8 mouse cellular contexts compared by ENCODE assay signal in the genomic region with DNA sequence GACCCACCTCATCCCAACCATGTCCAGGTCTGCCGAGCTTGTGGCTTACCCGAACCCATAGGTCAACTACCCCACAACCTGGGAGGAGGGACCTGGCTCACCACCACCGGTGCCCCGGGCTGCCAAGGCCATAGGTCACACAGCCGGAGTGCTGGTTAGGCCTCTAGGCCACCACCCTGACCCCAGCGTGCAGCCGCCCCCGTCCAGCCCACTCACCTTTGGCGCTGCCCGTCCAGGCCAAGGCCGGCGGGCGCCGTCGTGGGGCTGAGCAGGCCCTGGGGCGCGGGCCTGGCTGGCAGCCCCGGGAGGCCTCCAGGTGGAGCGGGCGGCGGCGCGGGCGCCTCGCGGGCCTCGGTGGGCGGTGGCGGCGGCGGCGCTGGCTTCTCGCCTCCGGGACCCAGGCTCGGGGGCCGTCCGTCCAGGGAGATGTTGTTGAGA. TPM values are rescaled to one million over a fixed set of nuclear protein-coding genes. Genes with fewer than 3 reads are reported as not detected.
DNase-seq lines count a peak whose midpoint lies in the region; ATAC-seq and TF ChIP-seq lines count a peak whose summit lies in the region.

No protein-coding gene starts in this region.

- peaks cover 6 to 21% of the 10 kb centered on the region in 2 experiments for H3K4me1 ChIP-seq in MEL (ENCODE audit: control insufficient read depth in 1 of 2, insufficient read depth in 2 of 2, low read length in 2 of 2)
- peaks cover 10% of the 10 kb centered on the region for H3K4me1 ChIP-seq in embryonic facial prominence, embryonic 14.5 days (ENCODE audit: control insufficient read depth, insufficient read depth, low read length)
- peaks cover 30% of the 10 kb centered on the region for H3K4me1 ChIP-seq in intestine, embryonic 16.5 days (ENCODE audit: control insufficient read depth, insufficient read depth, low read length)
- peaks cover 14% of the 10 kb centered on the region for H3K4me1 ChIP-seq in midbrain, embryonic 11.5 days (ENCODE audit: control insufficient read depth, insufficient read depth, low read length)

- no peak for TF ChIP-seq CTCF in MEL (IDR thresholded peaks at IDR 0.05 in 2 of 3, conservative IDR thresholded peaks at IDR 0.05 in 1 of 3; ENCODE audit: control insufficient read depth in 1 of 3, insufficient read depth in 1 of 3, low read depth in 2 of 3, low read length in 3 of 3, poor library complexity in 1 of 3, severe bottlenecking in 1 of 3)

- no peak for TF ChIP-seq POLR2A in MEL (IDR thresholded peaks at IDR 0.05; ENCODE audit: control insufficient read depth in 1 of 2, insufficient read depth in 1 of 2, low read depth in 1 of 2, low read length in 2 of 2, poor library complexity in 1 of 2)

- peaks cover 8% of the 10 kb centered on the region for H3K79me2 ChIP-seq in MEL (ENCODE audit: control insufficient read depth, insufficient read depth, low read length, poor library complexity)

- TF ChIP-seq EP300 in MEL (IDR thresholded peaks at IDR 0.05; ENCODE audit: low read depth in 1 of 2, low read length in 2 of 2) = no peak

- H3K4me2 ChIP-seq in embryonic facial prominence, embryonic 14.5 days (ENCODE audit: low read depth, low read length) = peak overlapping the region; percentile 96
- H3K4me2 ChIP-seq in intestine, embryonic 16.5 days (ENCODE audit: low read depth, low read length) = peak overlapping the region; percentile 91
- peak overlapping the region; percentile 95 for H3K4me2 ChIP-seq in midbrain, embryonic 11.5 days

- ATAC-seq in embryonic facial prominence, embryonic 14.5 days (ENCODE audit: low read depth) = peak; percentile 34
- peak; percentile 18 for ATAC-seq in intestine, embryonic 16.5 days
- peak; percentile 60 for ATAC-seq in midbrain, embryonic 11.5 days (ENCODE audit: low FRiP score)
- no peak for ATAC-seq in activated CD4-positive, CD25-positive, alpha-beta regulatory T cell, adult 4 months

- no peaks in the 10 kb centered on the region for H3K27me3 ChIP-seq in MEL (ENCODE audit: control insufficient read depth in 1 of 2, insufficient read depth in 2 of 2, low read length in 2 of 2)
- H3K27me3 ChIP-seq in embryonic facial prominence, embryonic 14.5 days (replicated peaks; ENCODE audit: control insufficient read depth, insufficient read depth, low read length) = no peaks in the 10 kb centered on the region; the same call in 1 of the 2 replicates
- no peaks in the 10 kb centered on the region for H3K27me3 ChIP-seq in intestine, embryonic 16.5 days (replicated peaks; ENCODE audit: control insufficient read depth, insufficient read depth, low read length)
- H3K27me3 ChIP-seq in midbrain, embryonic 11.5 days (ENCODE audit: control insufficient read depth, insufficient read depth, low read length) = no peaks in the 10 kb centered on the region

- peak; percentile 49 for DNase-seq in layer of hippocampus, adult 9-11 months
- no peak for DNase-seq in layer of hippocampus, adult 8-10 months (ENCODE audit: low spot score in 2 of 2)
- peak; percentile 34 for DNase-seq in MEL (ENCODE audit: low read depth, low spot score)
- no peak for DNase-seq in embryonic facial prominence, embryonic 14.5 days (ENCODE audit: low spot score)
- peak; percentile 87 for DNase-seq in midbrain, embryonic 11.5 days (ENCODE audit: low spot score, missing footprints)
- DNase-seq in layer of hippocampus, adult 9-10 months (ENCODE audit: low spot score) = no peak

- TF ChIP-seq RAD21 in MEL (IDR thresholded peaks at IDR 0.05; ENCODE audit: low read depth, low read length) = no peak

- H3K9ac ChIP-seq in MEL (ENCODE audit: control insufficient read depth, low read depth, low read length, poor library complexity, severe bottlenecking) = peak overlapping the region; percentile 88
- peak overlapping the region; percentile 92 for H3K9ac ChIP-seq in embryonic facial prominence, embryonic 14.5 days (ENCODE audit: low read depth, low read length)
- peak overlapping the region; percentile 94 for H3K9ac ChIP-seq in intestine, embryonic 16.5 days (ENCODE audit: low read depth, low read length)
- H3K9ac ChIP-seq in midbrain, embryonic 11.5 days (ENCODE audit: low read length) = peak overlapping the region; percentile 91

- peak overlapping the region; percentile 69 to 93 for H3K4me3 ChIP-seq in MEL (ENCODE audit: control insufficient read depth in 1 of 2, insufficient read depth in 1 of 2, low read depth in 2 of 2, low read length in 2 of 2)
- H3K4me3 ChIP-seq in embryonic facial prominence, embryonic 14.5 days (ENCODE audit: low read depth, low read length) = peak overlapping the region; percentile 85
- H3K4me3 ChIP-seq in intestine, embryonic 16.5 days (ENCODE audit: low read length) = peak overlapping the region; percentile 85
- H3K4me3 ChIP-seq in midbrain, embryonic 11.5 days (ENCODE audit: low read depth, low read length) = peak overlapping the region; percentile 83

- peaks cover 1 to 3% of the 10 kb centered on the region in 2 experiments; a peak in 2 of 4 replicates for H3K36me3 ChIP-seq in MEL (ENCODE audit: control insufficient read depth in 1 of 2, insufficient read depth in 2 of 2, low read length in 2 of 2)
- H3K36me3 ChIP-seq in embryonic facial prominence, embryonic 14.5 days (ENCODE audit: control insufficient read depth, insufficient read depth, low read length) = peaks cover under 1% of the 10 kb centered on the region; the same call in 1 of the 2 replicates
- 0 out of 2 replicates have a peak, but pooled peaks cover 3% of the 10 kb centered on the region for H3K36me3 ChIP-seq in intestine, embryonic 16.5 days (ENCODE audit: control insufficient read depth, insufficient read depth, low read length)
- H3K36me3 ChIP-seq in midbrain, embryonic 11.5 days (ENCODE audit: control insufficient read depth, insufficient read depth, low read length) = peaks cover 5% of the 10 kb centered on the region; the same call in 1 of the 2 replicates

- H3K27ac ChIP-seq in MEL (ENCODE audit: control insufficient read depth, low read depth, low read length) = no peak overlapping the region
- peak overlapping the region; percentile 63 for H3K27ac ChIP-seq in embryonic facial prominence, embryonic 14.5 days (replicated peaks; ENCODE audit: low read depth, low read length)
- peak overlapping the region; percentile 52; the same call in 1 of the 2 replicates for H3K27ac ChIP-seq in intestine, embryonic 16.5 days (ENCODE audit: low read length)
- H3K27ac ChIP-seq in midbrain, embryonic 11.5 days (ENCODE audit: low read depth, low read length) = 0 out of 2 replicates have a peak overlapping the region, but pooled peaks have one; percentile 11

- WGBS in embryonic facial prominence, embryonic 14.5 days = 4% methylated on average over 5 of the region's 37 CpGs
- under 1% methylated on average over 30 of the region's 37 CpGs for WGBS in intestine, embryonic 16.5 days
- under 1% methylated on average over 18 of the region's 37 CpGs for WGBS in midbrain, embryonic 11.5 days

- no peaks in the 10 kb centered on the region for H3K9me3 ChIP-seq in MEL (replicated peaks; ENCODE audit: insufficient read depth, low read length)
- H3K9me3 ChIP-seq in embryonic facial prominence, embryonic 14.5 days (ENCODE audit: control insufficient read depth, low read length) = no peaks in the 10 kb centered on the region
- no peaks in the 10 kb centered on the region for H3K9me3 ChIP-seq in intestine, embryonic 16.5 days (ENCODE audit: control insufficient read depth, low read length)
- no peaks in the 10 kb centered on the region for H3K9me3 ChIP-seq in midbrain, embryonic 11.5 days (ENCODE audit: control insufficient read depth, low read length)

RNA-seq across cellular contexts. Expression of a gene that starts 0.4 kb away (rescaled TPM):
- 10 to 100 TPM; 30.1 to 32.9 (median 31.7) TPM for total RNA-seq in layer of hippocampus, adult 8-10 months (2022)
- 9.3 and 10.7 TPM in 2 replicates for total RNA-seq in MEL (2012; rRNA removed)
- polyA plus RNA-seq in MEL (2012; ENCODE audit: insufficient read depth in 1 of 2, insufficient read length in 2 of 2, low read depth in 1 of 2, low replicate concordance in 2 of 2, missing spikeins in 1 of 2) = 10 to 100 TPM in 1 of 2 experiments, not detected in 1; 16.7 TPM
- polyA plus RNA-seq in embryonic facial prominence, embryonic 14.5 days (2014; fragmentation: Nextera tagmentation; extraction: Ambion mirVana) = 16.5 and 17.4 TPM in 2 replicates
- polyA plus RNA-seq in intestine, embryonic 16.5 days (2015; fragmentation: Nextera tagmentation; extraction: Ambion mirVana) = 2.8 and 4.8 TPM in 2 replicates
- polyA plus RNA-seq in midbrain, embryonic 11.5 days (2014; fragmentation: Nextera tagmentation; extraction: Ambion mirVana) = 13.3 and 14.4 TPM in 2 replicates
- 1 to 10 TPM; 5.9 to 7.2 TPM for polyA plus RNA-seq in activated CD4-positive, CD25-positive, alpha-beta regulatory T cell, adult 4 months (2017; shearing (Covaris generic))

RNA-seq across cellular contexts. Expression of a gene that starts 15.7 kb away (rescaled TPM):
- total RNA-seq in layer of hippocampus, adult 8-10 months (2022) = 100 to 1,000 TPM; 566 to 881 (median 750) TPM
- total RNA-seq in MEL (2012; rRNA removed) = 4,335 and 4,916 TPM in 2 replicates
- 1,000 to 10,000 TPM in 1 of 2 experiments, 100 to 1,000 TPM in 1; 995 to 1,182 TPM for polyA plus RNA-seq in MEL (2012; ENCODE audit: insufficient read depth in 1 of 2, insufficient read length in 2 of 2, low read depth in 1 of 2, low replicate concordance in 2 of 2, missing spikeins in 1 of 2)
- 689 and 787 TPM in 2 replicates for polyA plus RNA-seq in embryonic facial prominence, embryonic 14.5 days (2014; fragmentation: Nextera tagmentation; extraction: Ambion mirVana)
- 471 and 487 TPM in 2 replicates for polyA plus RNA-seq in intestine, embryonic 16.5 days (2015; fragmentation: Nextera tagmentation; extraction: Ambion mirVana)
- polyA plus RNA-seq in midbrain, embryonic 11.5 days (2014; fragmentation: Nextera tagmentation; extraction: Ambion mirVana) = 443 and 494 TPM in 2 replicates
- 1,000 to 10,000 TPM; 1,181 to 1,680 TPM for polyA plus RNA-seq in activated CD4-positive, CD25-positive, alpha-beta regulatory T cell, adult 4 months (2017; shearing (Covaris generic))

RNA-seq across cellular contexts. Expression of a gene that starts 16.8 kb away (rescaled TPM):
- not detected for total RNA-seq in layer of hippocampus, adult 8-10 months (2022)
- not detected in 2 replicates for total RNA-seq in MEL (2012; rRNA removed)
- not detected for polyA plus RNA-seq in MEL (2012; ENCODE audit: insufficient read depth in 1 of 2, insufficient read length in 2 of 2, low read depth in 1 of 2, low replicate concordance in 2 of 2, missing spikeins in 1 of 2)
- polyA plus RNA-seq in embryonic facial prominence, embryonic 14.5 days (2014; fragmentation: Nextera tagmentation; extraction: Ambion mirVana) = 0.81 and 0.84 TPM in 2 replicates
- 2.5 TPM in 2 replicates for polyA plus RNA-seq in intestine, embryonic 16.5 days (2015; fragmentation: Nextera tagmentation; extraction: Ambion mirVana)
- not detected in 2 replicates for polyA plus RNA-seq in midbrain, embryonic 11.5 days (2014; fragmentation: Nextera tagmentation; extraction: Ambion mirVana)
- polyA plus RNA-seq in activated CD4-positive, CD25-positive, alpha-beta regulatory T cell, adult 4 months (2017; shearing (Covaris generic)) = not detected

RNA-seq across cellular contexts. Expression of a gene that starts 47.2 kb away (rescaled TPM):
- 10 to 100 TPM in 2 of 4 experiments, 1 to 10 TPM in 2; 7.6 to 11.7 (median 10.2) TPM for total RNA-seq in layer of hippocampus, adult 8-10 months (2022)
- 4.5 and 6.1 TPM in 2 replicates for total RNA-seq in MEL (2012; rRNA removed)
- 10 to 100 TPM in 1 of 2 experiments, not detected in 1; 14.6 TPM for polyA plus RNA-seq in MEL (2012; ENCODE audit: insufficient read depth in 1 of 2, insufficient read length in 2 of 2, low read depth in 1 of 2, low replicate concordance in 2 of 2, missing spikeins in 1 of 2)
- 25.2 and 28.2 TPM in 2 replicates for polyA plus RNA-seq in embryonic facial prominence, embryonic 14.5 days (2014; fragmentation: Nextera tagmentation; extraction: Ambion mirVana)
- 26.7 and 29.7 TPM in 2 replicates for polyA plus RNA-seq in intestine, embryonic 16.5 days (2015; fragmentation: Nextera tagmentation; extraction: Ambion mirVana)
- polyA plus RNA-seq in midbrain, embryonic 11.5 days (2014; fragmentation: Nextera tagmentation; extraction: Ambion mirVana) = 3.8 and 3.9 TPM in 2 replicates
- under 1 TPM; 0.28 to 0.59 TPM for polyA plus RNA-seq in activated CD4-positive, CD25-positive, alpha-beta regulatory T cell, adult 4 months (2017; shearing (Covaris generic))

Comparison
In these comparisons a context has a peak if more than half of its experiments do, and no peak if none do; other contexts are left out.
1. DNase-seq: peak in layer of hippocampus, adult 9-11 months (single experiment), MEL (single experiment) and midbrain, embryonic 11.5 days (single experiment); none in layer of hippocampus, adult 8-10 months (0 of 2), embryonic facial prominence, embryonic 14.5 days (single experiment) and layer of hippocampus, adult 9-10 months (single experiment).
2. Peak in every context shown above with its lines, with median percentiles within 50 percentile points of each other: H3K4me3 ChIP-seq, H3K9ac ChIP-seq and H3K4me2 ChIP-seq.